Mouse (Mus musculus): Measurements from ENCODE around the gene Ncaph2. TPM values are rescaled to one million over a fixed set of nuclear protein-coding genes. Genes with fewer than 3 reads are reported as not detected.

The Ncaph2 gene
- polyA plus RNA-seq, 1 experiment from 2014 or later: 154 TPM

GRCm38 (mm10) chr15:89373762-89374248 lies 18.3 kb downstream of the Ncaph2 start, which contains the start of gene Sco2:
Gene Sco2 (minus strand): TSS chr15:89373846.
- Histone ChIP-seq H3K36me3 (ENCODE audit: control insufficient read depth, insufficient read depth, low read length) (peaks cover 26% of the 10 kb centered on the region), H3K9me3 (ENCODE audit: control insufficient read depth, low read length) (no peaks in the 10 kb centered on the region), H3K4me1 (ENCODE audit: control insufficient read depth, insufficient read depth, low read length) (peaks cover 10% of the 10 kb centered on the region; the same call in 1 of the 2 replicates), H3K27me3 (ENCODE audit: control insufficient read depth, insufficient read depth, low read length) (peaks cover 27% of the 10 kb centered on the region), H3K4me3 (ENCODE audit: low read depth, low read length) (peak within 1 kb of the TSS; percentile 63), H3K4me2 (ENCODE audit: low read depth) (peak within 1 kb of the TSS; percentile 71), H3K9ac (ENCODE audit: low read length) (peak within 1 kb of the TSS; percentile 84), H3K27ac (ENCODE audit: low read depth, low read length) (peak within 1 kb of the TSS; percentile 89)
- DNase-seq (ENCODE audit: low spot score) (peak; percentile 95), ATAC-seq (ENCODE audit: insufficient read depth, low FRiP score, low TSS enrichment) (peak; percentile 82)
- WGBS: under 1% methylated on average over 42 of the region's 42 CpGs

- Histone ChIP-seq H3K4me2 (ENCODE audit: low read depth) (peak overlapping the region; percentile 71), H3K4me1 (ENCODE audit: control insufficient read depth, insufficient read depth, low read length) (peaks cover 12% of the 10 kb centered on the region; the same call in 1 of the 2 replicates), H3K27ac (ENCODE audit: low read depth, low read length) (peak overlapping the region; percentile 89), H3K4me3 (ENCODE audit: low read depth, low read length) (peak overlapping the region; percentile 63), H3K36me3 (ENCODE audit: control insufficient read depth, insufficient read depth, low read length) (peaks cover 22% of the 10 kb centered on the region), H3K9me3 (ENCODE audit: control insufficient read depth, low read length) (no peaks in the 10 kb centered on the region), H3K9ac (ENCODE audit: low read length) (peak overlapping the region; percentile 84), H3K27me3 (ENCODE audit: control insufficient read depth, insufficient read depth, low read length) (peaks cover 32% of the 10 kb centered on the region)
- WGBS: 52% methylated on average over 9 of the region's 9 CpGs
- DNase-seq (ENCODE audit: low spot score) (no peak), ATAC-seq (ENCODE audit: insufficient read depth, low FRiP score, low TSS enrichment) (no peak)
Observed at GRCm38 (mm10) chr15:89374340-89374739, 18.8 kb downstream of the Ncaph2 start.

GRCm38 (mm10) chr15:89374801-89375534 lies 19.4 kb downstream of the Ncaph2 start:
- peaks cover 12% of the 10 kb centered on the region; the same call in 1 of the 2 replicates for H3K4me1 ChIP-seq (ENCODE audit: control insufficient read depth, insufficient read depth, low read length)
- ATAC-seq (ENCODE audit: insufficient read depth, low FRiP score, low TSS enrichment) (no peak), DNase-seq (ENCODE audit: low spot score) (no peak)
- no peak overlapping the region for H3K9ac ChIP-seq (ENCODE audit: low read length)
- no peak overlapping the region for H3K4me2 ChIP-seq (ENCODE audit: low read depth)
- H3K4me3 ChIP-seq (ENCODE audit: low read depth, low read length): no peak overlapping the region
- no peaks in the 10 kb centered on the region for H3K9me3 ChIP-seq (ENCODE audit: control insufficient read depth, low read length)
- no peak overlapping the region for H3K27ac ChIP-seq (ENCODE audit: low read depth, low read length)
- H3K27me3 ChIP-seq (ENCODE audit: control insufficient read depth, insufficient read depth, low read length): peaks cover 36% of the 10 kb centered on the region
- peaks cover 16% of the 10 kb centered on the region for H3K36me3 ChIP-seq (ENCODE audit: control insufficient read depth, insufficient read depth, low read length)
- WGBS: 93% methylated on average over 17 of the region's 17 CpGs

- Histone ChIP-seq H3K9me3 (ENCODE audit: control insufficient read depth, low read length) (no peaks in the 10 kb centered on the region), H3K9ac (ENCODE audit: low read length) (no peak overlapping the region), H3K4me3 (ENCODE audit: low read depth, low read length) (no peak overlapping the region), H3K27ac (ENCODE audit: low read depth, low read length) (no peak overlapping the region), H3K27me3 (ENCODE audit: control insufficient read depth, insufficient read depth, low read length) (peaks cover 40% of the 10 kb centered on the region), H3K4me2 (ENCODE audit: low read depth) (no peak overlapping the region), H3K36me3 (ENCODE audit: control insufficient read depth, insufficient read depth, low read length) (peaks cover 12% of the 10 kb centered on the region), H3K4me1 (ENCODE audit: control insufficient read depth, insufficient read depth, low read length) (peaks cover 12% of the 10 kb centered on the region; the same call in 1 of the 2 replicates)
- ATAC-seq (ENCODE audit: insufficient read depth, low FRiP score, low TSS enrichment) (no peak), DNase-seq (ENCODE audit: low spot score) (no peak)
- 82% methylated on average over 7 of the region's 7 CpGs for WGBS
Observed at GRCm38 (mm10) chr15:89376040-89376439, 20.5 kb downstream of the Ncaph2 start.

- Histone ChIP-seq H3K9ac (ENCODE audit: low read length) (no peak within 1 kb of the TSS), H3K27ac (ENCODE audit: low read depth, low read length) (no peak within 1 kb of the TSS), H3K36me3 (ENCODE audit: control insufficient read depth, insufficient read depth, low read length) (peaks cover 4% of the 10 kb centered on the region), H3K4me1 (ENCODE audit: control insufficient read depth, insufficient read depth, low read length) (peaks cover 12% of the 10 kb centered on the region; the same call in 1 of the 2 replicates), H3K4me2 (ENCODE audit: low read depth) (no peak within 1 kb of the TSS), H3K27me3 (ENCODE audit: control insufficient read depth, insufficient read depth, low read length) (peaks cover 40% of the 10 kb centered on the region), H3K4me3 (ENCODE audit: low read depth, low read length) (no peak within 1 kb of the TSS), H3K9me3 (ENCODE audit: control insufficient read depth, low read length) (no peaks in the 10 kb centered on the region)
- WGBS: 17% methylated on average over 16 of the region's 16 CpGs
- ATAC-seq (ENCODE audit: insufficient read depth, low FRiP score, low TSS enrichment): no peak
- no peak for DNase-seq (ENCODE audit: low spot score)
Observed at GRCm38 (mm10) chr15:89376957-89377356, 21.4 kb downstream of the Ncaph2 start, which contains the start of gene Tymp. Gene Tymp (minus strand): TSS chr15:89377039.

- H3K4me3 ChIP-seq (ENCODE audit: low read depth, low read length): no peak overlapping the region
- WGBS: 11% methylated on average over 18 of the region's 18 CpGs
- 0 out of 2 replicates have a peak, but pooled peaks cover 2% of the 10 kb centered on the region for H3K36me3 ChIP-seq (ENCODE audit: control insufficient read depth, insufficient read depth, low read length)
- DNase-seq (ENCODE audit: low spot score) (peak; percentile 24), ATAC-seq (ENCODE audit: insufficient read depth, low FRiP score, low TSS enrichment) (no peak)
- H3K9me3 ChIP-seq (ENCODE audit: control insufficient read depth, low read length): no peaks in the 10 kb centered on the region
- H3K4me1 ChIP-seq (ENCODE audit: control insufficient read depth, insufficient read depth, low read length): peaks cover 12% of the 10 kb centered on the region; the same call in 1 of the 2 replicates
- no peak overlapping the region for H3K27ac ChIP-seq (ENCODE audit: low read depth, low read length)
- H3K9ac ChIP-seq (ENCODE audit: low read length): no peak overlapping the region
- H3K4me2 ChIP-seq (ENCODE audit: low read depth): no peak overlapping the region
- H3K27me3 ChIP-seq (ENCODE audit: control insufficient read depth, insufficient read depth, low read length): peaks cover 40% of the 10 kb centered on the region
Observed at GRCm38 (mm10) chr15:89377362-89377761, 21.8 kb downstream of the Ncaph2 start.

- no peak for DNase-seq (ENCODE audit: low spot score)
- 10% methylated on average over 46 of the region's 46 CpGs for WGBS
- H3K27me3 ChIP-seq (ENCODE audit: control insufficient read depth, insufficient read depth, low read length): peaks cover 40% of the 10 kb centered on the region
- peak overlapping the region; percentile 58 for H3K4me2 ChIP-seq (ENCODE audit: low read depth)
- H3K9me3 ChIP-seq (ENCODE audit: control insufficient read depth, low read length): no peaks in the 10 kb centered on the region
- H3K27ac ChIP-seq (ENCODE audit: low read depth, low read length): no peak overlapping the region
- peaks cover 9% of the 10 kb centered on the region; the same call in 1 of the 2 replicates for H3K4me1 ChIP-seq (ENCODE audit: control insufficient read depth, insufficient read depth, low read length)
- H3K36me3 ChIP-seq (ENCODE audit: control insufficient read depth, insufficient read depth, low read length): no peaks in the 10 kb centered on the region
- peak overlapping the region; percentile 34 for H3K4me3 ChIP-seq (ENCODE audit: low read depth, low read length)
- ATAC-seq (ENCODE audit: insufficient read depth, low FRiP score, low TSS enrichment): no peak
- peak overlapping the region; percentile 32; the same call in 1 of the 2 replicates for H3K9ac ChIP-seq (ENCODE audit: low read length)
Observed at GRCm38 (mm10) chr15:89377938-89378828, 22.7 kb downstream of the Ncaph2 start.

GRCm38 (mm10) chr15:89378831-89379401 lies 23.4 kb downstream of the Ncaph2 start, which contains the start of gene Odf3b:
Gene Odf3b (minus strand): TSS chr15:89379282.
- no peak for ATAC-seq (ENCODE audit: insufficient read depth, low FRiP score, low TSS enrichment)
- Histone ChIP-seq H3K36me3 (ENCODE audit: control insufficient read depth, insufficient read depth, low read length) (no peaks in the 10 kb centered on the region), H3K4me2 (ENCODE audit: low read depth) (peak within 1 kb of the TSS; percentile 58), H3K9ac (ENCODE audit: low read length) (peak within 1 kb of the TSS; percentile 32; the same call in 1 of the 2 replicates), H3K27me3 (ENCODE audit: control insufficient read depth, insufficient read depth, low read length) (peaks cover 40% of the 10 kb centered on the region), H3K4me1 (ENCODE audit: control insufficient read depth, insufficient read depth, low read length) (peaks cover 8% of the 10 kb centered on the region; the same call in 1 of the 2 replicates), H3K27ac (ENCODE audit: low read depth, low read length) (no peak within 1 kb of the TSS), H3K4me3 (ENCODE audit: low read depth, low read length) (peak within 1 kb of the TSS; percentile 34), H3K9me3 (ENCODE audit: control insufficient read depth, low read length) (no peaks in the 10 kb centered on the region)
- WGBS: under 1% methylated on average over 32 of the region's 33 CpGs
- DNase-seq (ENCODE audit: low spot score): peak; percentile 51
